Comparison of ENCODE assay signal across 8 mouse cellular contexts in genomic region chr10:81299585-81300351, GRCm38 (mm10). TPM values are rescaled to one million over a fixed set of nuclear protein-coding genes. Genes with fewer than 3 reads are reported as not detected.
A peak's percentile ranks its signal among the peaks of the same experiment; 100 is the strongest.
DNase-seq lines count a peak whose midpoint lies in the region; ATAC-seq and TF ChIP-seq lines count a peak whose summit lies in the region.

No protein-coding gene starts in this region.

- intact Hi-C loops in heart, postnatal 14 days (cut with DNase I): no loop called here

- no peaks in the 10 kb centered on the region for H3K9me3 ChIP-seq in heart, embryonic 14.5 days (ENCODE audit: control insufficient read depth, low read length)
- H3K9me3 ChIP-seq in heart, embryonic 15.5 days (replicated peaks): no peaks in the 10 kb centered on the region

- DNase-seq in heart, postnatal 14 days: no peak
- DNase-seq in kidney, postnatal 4 days: peak; percentile 51 to 74
- no peak for DNase-seq in urinary bladder, adult 18-20 months (ENCODE audit: low spot score in 2 of 2)
- DNase-seq in layer of hippocampus, adult 18-20 months (ENCODE audit: low spot score in 2 of 2): no peak
- DNase-seq in adrenal gland, postnatal 14 days: no peak

- no peaks in the 10 kb centered on the region; the same call in 1 of the 2 replicates for H3K36me3 ChIP-seq in heart, embryonic 14.5 days (ENCODE audit: control insufficient read depth, insufficient read depth, low read length)
- no peaks in the 10 kb centered on the region for H3K36me3 ChIP-seq in heart, embryonic 15.5 days

- TF ChIP-seq POLR2A in bone marrow, adult 2 months (IDR thresholded peaks at IDR 0.05; ENCODE audit: borderline replicate concordance, control insufficient read depth, low read depth, low read length): no peak

- no peak overlapping the region for H3K4me3 ChIP-seq in heart, embryonic 14.5 days (ENCODE audit: control insufficient read depth in 1 of 2, insufficient read depth in 1 of 2, low read depth in 1 of 2, low read length in 2 of 2)
- no peak overlapping the region for H3K4me3 ChIP-seq in bone marrow, adult 2 months (replicated peaks; ENCODE audit: control insufficient read depth, low read depth, low read length)
- no peak overlapping the region for H3K4me3 ChIP-seq in heart, embryonic 15.5 days

- H3K27ac ChIP-seq in heart, embryonic 14.5 days (replicated peaks in 1 of 2; ENCODE audit: control insufficient read depth in 1 of 2, insufficient read depth in 1 of 2, low read depth in 2 of 2, low read length in 2 of 2): no peak overlapping the region
- peak overlapping the region; percentile 93 for H3K27ac ChIP-seq in bone marrow, adult 2 months (ENCODE audit: control insufficient read depth, insufficient read depth, low read depth, low read length, poor library complexity)
- 0 out of 2 replicates have a peak overlapping the region, but pooled peaks have one; percentile 6 for H3K27ac ChIP-seq in heart, embryonic 15.5 days

- peak overlapping the region; percentile 34; the same call in 1 of the 2 replicates for H3K9ac ChIP-seq in heart, embryonic 14.5 days (ENCODE audit: low read length)
- H3K9ac ChIP-seq in heart, embryonic 15.5 days: no peak overlapping the region

- no peaks in the 10 kb centered on the region for H3K27me3 ChIP-seq in heart, embryonic 14.5 days (ENCODE audit: control insufficient read depth, insufficient read depth, low read length)
- H3K27me3 ChIP-seq in heart, embryonic 15.5 days: no peaks in the 10 kb centered on the region

- H3K4me1 ChIP-seq in heart, embryonic 14.5 days (ENCODE audit: control insufficient read depth in 2 of 2, insufficient read depth in 2 of 2, low read length in 2 of 2): peaks cover 50 to 71% of the 10 kb centered on the region in 2 experiments
- H3K4me1 ChIP-seq in bone marrow, adult 2 months (ENCODE audit: control insufficient read depth, insufficient read depth, low read length): peaks cover 45% of the 10 kb centered on the region
- H3K4me1 ChIP-seq in heart, embryonic 15.5 days (replicated peaks): peaks cover 82% of the 10 kb centered on the region

- ATAC-seq in heart, embryonic 14.5 days (ENCODE audit: insufficient number of reproducible peaks, insufficient read depth, low FRiP score, low read depth): no peak
- no peak for ATAC-seq in heart, embryonic 15.5 days (replicated peaks; ENCODE audit: insufficient number of reproducible peaks, insufficient read depth, low FRiP score, low read depth)

- 84% methylated on average over 14 of the region's 14 CpGs for WGBS in heart, embryonic 14.5 days
- 65% methylated on average over 14 of the region's 14 CpGs for WGBS in bone marrow, adult 2 months
- WGBS in heart, embryonic 15.5 days: 81% methylated on average over 14 of the region's 14 CpGs

- H3K4me2 ChIP-seq in heart, embryonic 14.5 days (ENCODE audit: low read length): no peak overlapping the region
- H3K4me2 ChIP-seq in heart, embryonic 15.5 days: no peak overlapping the region

- no peak for TF ChIP-seq CTCF in bone marrow, adult 2 months (IDR thresholded peaks at IDR 0.05; ENCODE audit: control insufficient read depth, insufficient read depth, low read length)

RNA-seq across cellular contexts. Expression of gene Pip5k1c, which starts 7.0 kb away (rescaled TPM):
- 31.4 and 33.7 TPM in 2 replicates for polyA plus RNA-seq in heart, embryonic 14.5 days (2014; fragmentation: Nextera tagmentation; extraction: Ambion mirVana)
- 10 to 100 TPM; 34.8 to 36.7 TPM for total RNA-seq in heart, postnatal 14 days (2021)
- polyA plus RNA-seq in bone marrow, adult 2 months (2011; ENCODE audit: insufficient read depth, insufficient read length, low replicate concordance, missing spikeins): 31.2 and 62.2 TPM in 2 replicates
- 26.2 and 38.2 TPM in 2 replicates for polyA plus RNA-seq in heart, embryonic 15.5 days (2015; fragmentation: Nextera tagmentation; extraction: Ambion mirVana)
- 100 to 1,000 TPM; 303 to 304 TPM for total RNA-seq in layer of hippocampus, adult 18-20 months (2021)
- 38.7 and 46.9 TPM in 2 replicates for total RNA-seq in adrenal gland, postnatal 14 days (2021)

RNA-seq across cellular contexts. Expression of gene Tjp3, which starts 8.4 kb away (rescaled TPM):
- polyA plus RNA-seq in heart, embryonic 14.5 days (2014; fragmentation: Nextera tagmentation; extraction: Ambion mirVana): 1.8 and 2.2 TPM in 2 replicates
- under 1 TPM; 0.14 to 0.34 TPM for total RNA-seq in heart, postnatal 14 days (2021)
- polyA plus RNA-seq in bone marrow, adult 2 months (2011; ENCODE audit: insufficient read depth, insufficient read length, low replicate concordance, missing spikeins): 3.0 and 3.4 TPM in 2 replicates
- polyA plus RNA-seq in heart, embryonic 15.5 days (2015; fragmentation: Nextera tagmentation; extraction: Ambion mirVana): 3.2 and 4.3 TPM in 2 replicates
- 1 to 10 TPM in 1 of 2 experiments, under 1 TPM in 1; 0.62 to 1.7 TPM for total RNA-seq in layer of hippocampus, adult 18-20 months (2021)
- 0.90 and 1.6 TPM in 2 replicates for total RNA-seq in adrenal gland, postnatal 14 days (2021)

RNA-seq across cellular contexts. Expression of gene Cactin, which starts 21.1 kb away (rescaled TPM):
- 16.6 and 16.9 TPM in 2 replicates for polyA plus RNA-seq in heart, embryonic 14.5 days (2014; fragmentation: Nextera tagmentation; extraction: Ambion mirVana)
- 10 to 100 TPM; 15.6 to 17.8 TPM for total RNA-seq in heart, postnatal 14 days (2021)
- 24.0 and 36.6 TPM in 2 replicates for polyA plus RNA-seq in bone marrow, adult 2 months (2011; ENCODE audit: insufficient read depth, insufficient read length, low replicate concordance, missing spikeins)
- polyA plus RNA-seq in heart, embryonic 15.5 days (2015; fragmentation: Nextera tagmentation; extraction: Ambion mirVana): 23.5 and 34.1 TPM in 2 replicates
- 10 to 100 TPM; 31.1 to 31.2 TPM for total RNA-seq in layer of hippocampus, adult 18-20 months (2021)
- 33.1 and 40.7 TPM in 2 replicates for total RNA-seq in adrenal gland, postnatal 14 days (2021)

RNA-seq across cellular contexts. Expression of gene Tbxa2r, which starts 28.8 kb away (rescaled TPM):
- polyA plus RNA-seq in heart, embryonic 14.5 days (2014; fragmentation: Nextera tagmentation; extraction: Ambion mirVana): 9.5 and 11.3 TPM in 2 replicates
- total RNA-seq in heart, postnatal 14 days (2021): 1 to 10 TPM; 5.3 to 7.9 TPM
- polyA plus RNA-seq in bone marrow, adult 2 months (2011; ENCODE audit: insufficient read depth, insufficient read length, low replicate concordance, missing spikeins): 3.3 and 7.9 TPM in 2 replicates
- polyA plus RNA-seq in heart, embryonic 15.5 days (2015; fragmentation: Nextera tagmentation; extraction: Ambion mirVana): 11.3 and 17.9 TPM in 2 replicates
- total RNA-seq in layer of hippocampus, adult 18-20 months (2021): 1 to 10 TPM in 1 of 2 experiments, under 1 TPM in 1; 0.74 to 1.0 TPM
- 38.6 and 47.0 TPM in 2 replicates for total RNA-seq in adrenal gland, postnatal 14 days (2021)

RNA-seq across cellular contexts. Expression of gene Apba3, which starts 33.0 kb away (rescaled TPM):
- 38.8 and 39.8 TPM in 2 replicates for polyA plus RNA-seq in heart, embryonic 14.5 days (2014; fragmentation: Nextera tagmentation; extraction: Ambion mirVana)
- total RNA-seq in heart, postnatal 14 days (2021): 10 to 100 TPM; 85.5 to 97.2 TPM
- 14.6 and 32.8 TPM in 2 replicates for polyA plus RNA-seq in bone marrow, adult 2 months (2011; ENCODE audit: insufficient read depth, insufficient read length, low replicate concordance, missing spikeins)
- 42.3 and 61.2 TPM in 2 replicates for polyA plus RNA-seq in heart, embryonic 15.5 days (2015; fragmentation: Nextera tagmentation; extraction: Ambion mirVana)
- 10 to 100 TPM; 39.3 to 40.9 TPM for total RNA-seq in layer of hippocampus, adult 18-20 months (2021)
- total RNA-seq in adrenal gland, postnatal 14 days (2021): 95.0 and 100 TPM in 2 replicates

Comparison
In these comparisons a context has a peak if more than half of its experiments do, and no peak if none do; other contexts are left out.
1. H3K27ac ChIP-seq: peak in bone marrow, adult 2 months (single experiment) and heart, embryonic 15.5 days (single experiment); none in heart, embryonic 14.5 days (0 of 2).
2. DNase-seq: peak in kidney, postnatal 4 days (2 of 2); none in heart, postnatal 14 days (0 of 2), urinary bladder, adult 18-20 months (0 of 2), layer of hippocampus, adult 18-20 months (0 of 2) and adrenal gland, postnatal 14 days (single experiment).